Mouse (Mus musculus): ENCODE data around the gene Nbeal2.

Nbeal2 gene

GRCm38 (mm10) chr9:110644295-110644694, 9.7 kb downstream of the Nbeal2 start:
- DNase-seq: no peak

- peak; percentile 80 for DNase-seq
Measured at GRCm38 (mm10) chr9:110643787-110644186, 10.2 kb downstream of the Nbeal2 start.

- DNase-seq: peak; percentile 57
Measured at GRCm38 (mm10) chr9:110642812-110643524, 11.0 kb downstream of the Nbeal2 start.

GRCm38 (mm10) chr9:110641006-110641405, 13.0 kb downstream of the Nbeal2 start:
- no peak for DNase-seq

GRCm38 (mm10) chr9:110638611-110639021, 15.3 kb downstream of the Nbeal2 start:
- no peak for DNase-seq

- DNase-seq: peak; percentile 75
Measured at GRCm38 (mm10) chr9:110635225-110635624, 18.7 kb downstream of the Nbeal2 start.

- peak; percentile 2 for DNase-seq
Measured at GRCm38 (mm10) chr9:110633882-110634281, 20.1 kb downstream of the Nbeal2 start.

- peak; percentile 2 for DNase-seq
Measured at GRCm38 (mm10) chr9:110632671-110633070, 21.3 kb downstream of the Nbeal2 start.

- DNase-seq: peak; percentile 5
Measured at GRCm38 (mm10) chr9:110631651-110632275, 22.2 kb downstream of the Nbeal2 start.

GRCm38 (mm10) chr9:110631191-110631590, 22.8 kb downstream of the Nbeal2 start:
- DNase-seq: peak; percentile 28

GRCm38 (mm10) chr9:110630171-110630570, 23.8 kb downstream of the Nbeal2 start:
- DNase-seq: peak; percentile 82

GRCm38 (mm10) chr9:110625350-110625908, 28.5 kb downstream of the Nbeal2 start:
- DNase-seq: no peak

- peak; percentile 88 for DNase-seq
Measured at GRCm38 (mm10) chr9:110624361-110625166, 29.4 kb downstream of the Nbeal2 start, which contains the start of gene Nradd. Gene Nradd (minus strand): TSS chr9:110624452.

GRCm38 (mm10) chr9:110623416-110624195, 30.4 kb downstream of the Nbeal2 start:
- no peak for DNase-seq

GRCm38 (mm10) chr9:110622621-110623219, 31.2 kb downstream of the Nbeal2 start:
- no peak for DNase-seq

GRCm38 (mm10) chr9:110620685-110621084, 33.3 kb downstream of the Nbeal2 start:
- DNase-seq: no peak

- no peak for DNase-seq
Measured at GRCm38 (mm10) chr9:110620180-110620579, 33.8 kb downstream of the Nbeal2 start.

- no peak for DNase-seq
Measured at GRCm38 (mm10) chr9:110617081-110617480, 36.9 kb downstream of the Nbeal2 start.

- no peak for DNase-seq
Measured at GRCm38 (mm10) chr9:110611471-110611870, 42.5 kb downstream of the Nbeal2 start.

GRCm38 (mm10) chr9:110583521-110583920, 70.4 kb downstream of the Nbeal2 start:
- no peak for DNase-seq

- DNase-seq: no peak
Measured at GRCm38 (mm10) chr9:110582161-110582560, 71.8 kb downstream of the Nbeal2 start.
